Comparison of ENCODE assay signal across 8 mouse cellular contexts in genomic region chr12:108333481-108333882, GRCm38 (mm10). TPM values are rescaled to one million over a fixed set of nuclear protein-coding genes. Genes with fewer than 3 reads are reported as not detected.
DNase-seq lines count a peak whose midpoint lies in the region; ATAC-seq lines count a peak whose summit lies in the region.

No protein-coding gene starts in this region.

- peak; percentile 31 to 50 for DNase-seq in B cell, adult 2 months
- DNase-seq in heart, embryonic 10.5 days (ENCODE audit: low spot score) = no peak
- DNase-seq in neural tube, embryonic 11.5 days (ENCODE audit: low spot score) = no peak
- DNase-seq in adrenal gland, postnatal 10 days = no peak
- no peak for DNase-seq in Muller cell, postnatal 12 days (ENCODE audit: inconsistent ontology term)
- no peak for DNase-seq in layer of hippocampus, postnatal 10 days (ENCODE audit: low spot score in 2 of 2)

- peak overlapping the region; percentile 99 for H3K4me2 ChIP-seq in limb, embryonic 15.5 days
- peak overlapping the region; percentile 80 for H3K4me2 ChIP-seq in neural tube, embryonic 11.5 days (ENCODE audit: low read depth)

- H3K4me3 ChIP-seq in heart, embryonic 10.5 days = peak overlapping the region; percentile 77
- peak overlapping the region; percentile 67 for H3K4me3 ChIP-seq in limb, embryonic 15.5 days
- peak overlapping the region; percentile 34 for H3K4me3 ChIP-seq in neural tube, embryonic 11.5 days (ENCODE audit: low read depth, low read length)

- WGBS in heart, embryonic 10.5 days = 1% methylated on average over 22 of the region's 22 CpGs
- WGBS in limb, embryonic 15.5 days = under 1% methylated on average over 22 of the region's 22 CpGs
- WGBS in neural tube, embryonic 11.5 days = 3% methylated on average over 22 of the region's 22 CpGs

- H3K36me3 ChIP-seq in heart, embryonic 10.5 days = no peaks in the 10 kb centered on the region
- no peaks in the 10 kb centered on the region for H3K36me3 ChIP-seq in limb, embryonic 15.5 days
- H3K36me3 ChIP-seq in neural tube, embryonic 11.5 days (ENCODE audit: control insufficient read depth, insufficient read depth, low read length) = no peaks in the 10 kb centered on the region

- H3K9ac ChIP-seq in limb, embryonic 15.5 days = 0 out of 2 replicates have a peak overlapping the region, but pooled peaks have one; percentile 0
- H3K9ac ChIP-seq in neural tube, embryonic 11.5 days (ENCODE audit: low read length) = no peak overlapping the region; the same call in 1 of the 2 replicates

- peaks cover 32% of the 10 kb centered on the region for H3K4me1 ChIP-seq in heart, embryonic 10.5 days
- peaks cover 22% of the 10 kb centered on the region for H3K4me1 ChIP-seq in limb, embryonic 15.5 days
- peaks cover 12% of the 10 kb centered on the region; the same call in 1 of the 2 replicates for H3K4me1 ChIP-seq in neural tube, embryonic 11.5 days (ENCODE audit: control insufficient read depth, insufficient read depth, low read length)

- peak overlapping the region; percentile 56; the same call in 1 of the 2 replicates for H3K27ac ChIP-seq in heart, embryonic 10.5 days
- H3K27ac ChIP-seq in limb, embryonic 15.5 days = peak overlapping the region; percentile 78
- H3K27ac ChIP-seq in neural tube, embryonic 11.5 days (ENCODE audit: low read depth, low read length) = peak overlapping the region; percentile 29; the same call in 1 of the 2 replicates

- peaks cover 77% of the 10 kb centered on the region for H3K27me3 ChIP-seq in heart, embryonic 10.5 days (ENCODE audit: insufficient read depth, poor library complexity, severe bottlenecking)
- peaks cover 43% of the 10 kb centered on the region for H3K27me3 ChIP-seq in limb, embryonic 15.5 days
- peaks cover 10% of the 10 kb centered on the region for H3K27me3 ChIP-seq in neural tube, embryonic 11.5 days (ENCODE audit: control insufficient read depth, insufficient read depth, low read length)

- no peaks in the 10 kb centered on the region for H3K9me3 ChIP-seq in heart, embryonic 10.5 days
- H3K9me3 ChIP-seq in limb, embryonic 15.5 days = no peaks in the 10 kb centered on the region
- no peaks in the 10 kb centered on the region for H3K9me3 ChIP-seq in neural tube, embryonic 11.5 days (ENCODE audit: control insufficient read depth, low read length)

- peak; percentile 14 for ATAC-seq in CD4-positive, CD25-positive, alpha-beta regulatory T cell, adult 4 months
- peak; percentile 7; the same call in 1 of the 2 replicates for ATAC-seq in limb, embryonic 15.5 days (ENCODE audit: insufficient number of reproducible peaks, low FRiP score, low TSS enrichment, low read depth)
- ATAC-seq in neural tube, embryonic 11.5 days (ENCODE audit: insufficient read depth, low FRiP score, low TSS enrichment) = peak; percentile 16

RNA-seq across cellular contexts. Expression of gene Cyp46a1, which starts 0.7 kb away (rescaled TPM):
- not detected for polyA plus RNA-seq in CD4-positive, CD25-positive, alpha-beta regulatory T cell, adult 4 months (2017; shearing (Covaris generic))
- polyA plus RNA-seq in heart, embryonic 10.5 days (2016; fragmentation: Nextera tagmentation; extraction: Ambion mirVana) = 4.4 and 5.9 TPM in 2 replicates
- 6.3 and 7.6 TPM in 2 replicates for polyA plus RNA-seq in limb, embryonic 15.5 days (2015; fragmentation: Nextera tagmentation; extraction: Ambion mirVana)
- polyA plus RNA-seq in neural tube, embryonic 11.5 days (2014; fragmentation: Nextera tagmentation; extraction: Ambion mirVana) = 8.5 and 10.6 TPM in 2 replicates
- 1 to 10 TPM; 1.6 to 2.2 TPM for total RNA-seq in adrenal gland, postnatal 10 days (2021)
- 100 to 1,000 TPM in 1 of 2 experiments, 10 to 100 TPM in 1; 89.7 to 103 TPM for total RNA-seq in layer of hippocampus, postnatal 10 days (2021)

RNA-seq across cellular contexts. Expression of gene Hhipl1, which starts 27.4 kb away (rescaled TPM):
- polyA plus RNA-seq in CD4-positive, CD25-positive, alpha-beta regulatory T cell, adult 4 months (2017; shearing (Covaris generic)) = not detected
- 0.28 and 0.64 TPM in 2 replicates for polyA plus RNA-seq in heart, embryonic 10.5 days (2016; fragmentation: Nextera tagmentation; extraction: Ambion mirVana)
- 0.97 and 1.4 TPM in 2 replicates for polyA plus RNA-seq in limb, embryonic 15.5 days (2015; fragmentation: Nextera tagmentation; extraction: Ambion mirVana)
- 1.0 TPM in 2 replicates for polyA plus RNA-seq in neural tube, embryonic 11.5 days (2014; fragmentation: Nextera tagmentation; extraction: Ambion mirVana)
- 1 to 10 TPM in 1 of 2 experiments, under 1 TPM in 1; 0.96 to 1.1 TPM for total RNA-seq in adrenal gland, postnatal 10 days (2021)
- total RNA-seq in layer of hippocampus, postnatal 10 days (2021) = 1 to 10 TPM; 6.3 to 7.4 TPM

RNA-seq across cellular contexts. Expression of gene Eml1, which starts 37.3 kb away (rescaled TPM):
- under 1 TPM in 1 of 2 experiments, not detected in 1; 0.32 TPM for polyA plus RNA-seq in CD4-positive, CD25-positive, alpha-beta regulatory T cell, adult 4 months (2017; shearing (Covaris generic))
- 47.0 and 50.4 TPM in 2 replicates for polyA plus RNA-seq in heart, embryonic 10.5 days (2016; fragmentation: Nextera tagmentation; extraction: Ambion mirVana)
- 46.0 and 60.3 TPM in 2 replicates for polyA plus RNA-seq in limb, embryonic 15.5 days (2015; fragmentation: Nextera tagmentation; extraction: Ambion mirVana)
- 138 and 164 TPM in 2 replicates for polyA plus RNA-seq in neural tube, embryonic 11.5 days (2014; fragmentation: Nextera tagmentation; extraction: Ambion mirVana)
- total RNA-seq in adrenal gland, postnatal 10 days (2021) = 10 to 100 TPM; 32.8 to 36.7 TPM
- 10 to 100 TPM; 43.5 to 51.0 TPM for total RNA-seq in layer of hippocampus, postnatal 10 days (2021)

RNA-seq across cellular contexts. Expression of gene Ccdc85c, which starts 58.3 kb away (rescaled TPM):
- polyA plus RNA-seq in CD4-positive, CD25-positive, alpha-beta regulatory T cell, adult 4 months (2017; shearing (Covaris generic)) = under 1 TPM; 0.27 to 0.46 TPM
- 5.7 and 6.7 TPM in 2 replicates for polyA plus RNA-seq in heart, embryonic 10.5 days (2016; fragmentation: Nextera tagmentation; extraction: Ambion mirVana)
- 4.2 and 4.7 TPM in 2 replicates for polyA plus RNA-seq in limb, embryonic 15.5 days (2015; fragmentation: Nextera tagmentation; extraction: Ambion mirVana)
- polyA plus RNA-seq in neural tube, embryonic 11.5 days (2014; fragmentation: Nextera tagmentation; extraction: Ambion mirVana) = 18.9 and 20.3 TPM in 2 replicates
- 10 to 100 TPM; 19.8 to 22.1 TPM for total RNA-seq in adrenal gland, postnatal 10 days (2021)
- total RNA-seq in layer of hippocampus, postnatal 10 days (2021) = 10 to 100 TPM; 58.6 to 62.9 TPM

Comparison
In these comparisons a context has a peak if more than half of its experiments do, and no peak if none do; other contexts are left out.
1. DNase-seq: peak in B cell, adult 2 months (2 of 2); none in heart, embryonic 10.5 days (single experiment), neural tube, embryonic 11.5 days (single experiment), adrenal gland, postnatal 10 days (single experiment), Muller cell, postnatal 12 days (single experiment) and layer of hippocampus, postnatal 10 days (0 of 2).
2. RNA of gene Eml1, which starts 37.3 kb away (polyA plus RNA-seq): 138 to 164 TPM in neural tube, embryonic 11.5 days, 47.0 to 50.4 TPM in heart, embryonic 10.5 days and 46.0 to 60.3 TPM in limb, embryonic 15.5 days; 0.32 TPM in CD4-positive, CD25-positive, alpha-beta regulatory T cell, adult 4 months; every median in the first group is over 10 times any median in the second.
3. Peak in every context shown above with its lines, with median percentiles within 50 percentile points of each other: ATAC-seq, H3K27ac ChIP-seq and H3K4me3 ChIP-seq.